Mouse (Mus musculus) liver, postnatal 0 days (tissue): ENCODE measurements around the gene Slc23a2. TPM values are rescaled to one million over a fixed set of nuclear protein-coding genes. Genes with fewer than 3 reads are reported as not detected.

ENCODE experiments used
- ATAC-seq: fragments of 200-750 bp; cut with Nextera tagmentation; 2 replicates; pipeline ENCODE4 v1.8.0; 2017; ENCODE audit warnings: mild to moderate bottlenecking, moderate library complexity
- DNase-seq: peaks from one replicate; pipeline ENCODE4 v3.0.0-alpha.2; 2016
- H3K27ac ChIP-seq: fragments of 300-500 bp; sonication (generic); 2 replicates; pipeline ENCODE4 v1.5.1; 2014; ENCODE audit warnings: antibody characterized with exemption, moderate library complexity, mild to moderate bottlenecking, low read depth
- H3K27me3 ChIP-seq: fragments of 300-500 bp; sonication (generic); 2 replicates; pipeline ENCODE4 v1.6.1; 2014; ENCODE audit warnings: low read length, control low read depth, mixed read lengths; ENCODE audit not compliant: insufficient read depth
- H3K36me3 ChIP-seq: fragments of 300-500 bp; sonication (generic); replicated peaks from 2 replicates; pipeline ENCODE4 v1.6.1; 2014; ENCODE audit warnings: mild to moderate bottlenecking, control low read depth, low read length, moderate library complexity, mixed read lengths; ENCODE audit not compliant: insufficient read depth
- H3K4me1 ChIP-seq: fragments of 300-500 bp; sonication (generic); 2 replicates; pipeline ENCODE4 v1.6.1; 2014; ENCODE audit warnings: antibody characterized with exemption, mild to moderate bottlenecking, control low read depth; ENCODE audit not compliant: insufficient read depth
- H3K4me2 ChIP-seq: fragments of 300-500 bp; sonication (generic); 2 replicates; pipeline ENCODE4 v1.6.1; 2014; ENCODE audit warnings: low read depth, mild to moderate bottlenecking, low read length, moderate library complexity, mixed read lengths
- H3K4me3 ChIP-seq: fragments of 300-500 bp; sonication (generic); 2 replicates; pipeline ENCODE4 v1.5.1; 2014; ENCODE audit warnings: low read depth, low read length
- H3K9ac ChIP-seq: fragments of 300-500 bp; sonication (generic); replicated peaks from 2 replicates; pipeline ENCODE4 v1.6.1; 2014; ENCODE audit warnings: mild to moderate bottlenecking, moderate library complexity
- H3K9me3 ChIP-seq: fragments of 300-500 bp; sonication (generic); 2 replicates; pipeline ENCODE4 v1.6.1; 2016; ENCODE audit warnings: mild to moderate bottlenecking, control low read depth, low read length, mixed read lengths
- CTCF ChIP-seq: sonication (generic); IDR thresholded peaks from 2 replicates; pipeline ENCODE4 v1.5.1; 2016; ENCODE audit warnings: antibody characterized with exemption, low read depth
- EP300 ChIP-seq: IDR thresholded peaks from 2 replicates; pipeline ENCODE4 v1.6.1; 2016; ENCODE audit warnings: antibody characterized with exemption, low read depth, mild to moderate bottlenecking
- WGBS: fragments of 180-500 bp; shearing (Covaris S2); extraction: QIAGEN DNeasy Blood & Tissue Kit; methylation state at CpG from one replicate; pipeline ENCODE4 v1.1.7; 2014; ENCODE audit not compliant: insufficient replicate concordance; 5-methylcytosine and 5-hydroxymethylcytosine counted together
- polyA plus RNA-seq: library from polyadenylated mRNA; unstranded; fragments of >200 nt; fragmentation: Nextera tagmentation; extraction: Ambion mirVana; gene quantifications from 2 replicates; pipeline ENCODE4 v1.2.1, GENCODE M21; 2015

Gene Slc23a2
- polyA plus RNA-seq, 1 experiment from 2014 or later: 9.1 TPM

- H3K4me2 ChIP-seq: no peak overlapping the region
- DNase-seq (no peak), ATAC-seq (no peak; the same call in 1 of the 2 replicates)
- no peaks in the 10 kb centered on the region for H3K27me3 ChIP-seq
- no peak overlapping the region for H3K9ac ChIP-seq
- 75% methylated on average over 11 of the region's 11 CpGs for WGBS
- peaks cover 19% of the 10 kb centered on the region; the same call in 1 of the 2 replicates for H3K36me3 ChIP-seq
- no peak overlapping the region for H3K4me3 ChIP-seq
- no peak overlapping the region for H3K27ac ChIP-seq
- TF ChIP-seq EP300: no peak
- peak; percentile 44 for TF ChIP-seq CTCF
- H3K9me3 ChIP-seq: no peaks in the 10 kb centered on the region
- H3K4me1 ChIP-seq: no peaks in the 10 kb centered on the region
Observed at GRCm38 (mm10) chr2:132064185-132064831, 80.6 kb downstream of the Slc23a2 start.

DNA sequence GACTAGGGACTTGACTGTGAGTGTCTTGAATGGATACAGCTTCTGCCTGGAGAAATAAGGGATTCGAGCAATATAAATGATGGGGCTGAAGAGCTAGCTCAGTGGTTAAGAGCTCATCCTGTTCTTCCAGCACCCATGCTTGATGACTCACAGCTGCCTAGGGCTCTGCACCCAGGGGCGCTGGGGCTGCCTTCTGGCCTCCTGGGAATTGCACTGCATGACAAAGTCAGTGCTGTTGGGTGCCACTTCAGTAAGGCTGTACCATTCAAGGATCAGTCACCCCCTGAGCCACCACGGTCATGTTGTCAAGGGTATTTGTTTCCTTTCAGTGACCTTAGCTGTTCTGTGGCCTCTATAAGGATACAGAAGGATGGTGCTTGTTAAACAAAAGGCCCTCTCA, 81.1 kb downstream of the Slc23a2 start:
- H3K4me2 ChIP-seq: no peak overlapping the region
- H3K9ac ChIP-seq: no peak overlapping the region
- 72% methylated on average over 3 of the region's 3 CpGs for WGBS
- DNase-seq (no peak), ATAC-seq (no peak)
- TF ChIP-seq CTCF: no peak
- TF ChIP-seq EP300: no peak
- no peaks in the 10 kb centered on the region for H3K27me3 ChIP-seq
- no peak overlapping the region for H3K4me3 ChIP-seq
- H3K9me3 ChIP-seq: no peaks in the 10 kb centered on the region
- peaks cover 20% of the 10 kb centered on the region; the same call in 1 of the 2 replicates for H3K36me3 ChIP-seq
- H3K27ac ChIP-seq: no peak overlapping the region
- H3K4me1 ChIP-seq: no peaks in the 10 kb centered on the region

DNA sequence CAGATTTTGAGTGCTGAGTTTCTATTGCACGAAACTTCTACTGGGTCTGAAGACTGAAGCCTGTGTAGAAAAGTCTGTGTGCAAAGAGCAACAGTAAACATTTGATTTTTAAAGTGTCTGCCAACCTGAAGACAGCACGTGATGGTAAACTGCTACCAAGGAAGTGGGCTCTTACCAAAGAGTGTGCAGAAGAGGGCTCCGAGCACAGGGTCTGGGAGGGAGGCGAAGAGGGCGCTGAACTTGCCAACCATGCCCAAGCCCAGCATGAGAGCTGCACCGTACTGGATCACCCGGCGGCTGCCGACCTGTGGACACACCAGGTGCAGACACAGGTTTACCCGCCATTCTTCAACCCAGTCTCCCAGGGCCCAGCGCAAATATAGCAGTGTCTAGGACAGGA, 83.0 kb downstream of the Slc23a2 start:
- ATAC-seq: no peak
- H3K36me3 ChIP-seq: peaks cover 27% of the 10 kb centered on the region
- no peak overlapping the region for H3K4me3 ChIP-seq
- no peaks in the 10 kb centered on the region for H3K9me3 ChIP-seq
- H3K4me2 ChIP-seq: no peak overlapping the region
- DNase-seq: no peak
- H3K27me3 ChIP-seq: no peaks in the 10 kb centered on the region
- no peak overlapping the region for H3K27ac ChIP-seq
- WGBS: 83% methylated on average over 11 of the region's 11 CpGs
- no peaks in the 10 kb centered on the region for H3K4me1 ChIP-seq
- no peak for TF ChIP-seq EP300
- TF ChIP-seq CTCF: no peak
- H3K9ac ChIP-seq: no peak overlapping the region

DNA sequence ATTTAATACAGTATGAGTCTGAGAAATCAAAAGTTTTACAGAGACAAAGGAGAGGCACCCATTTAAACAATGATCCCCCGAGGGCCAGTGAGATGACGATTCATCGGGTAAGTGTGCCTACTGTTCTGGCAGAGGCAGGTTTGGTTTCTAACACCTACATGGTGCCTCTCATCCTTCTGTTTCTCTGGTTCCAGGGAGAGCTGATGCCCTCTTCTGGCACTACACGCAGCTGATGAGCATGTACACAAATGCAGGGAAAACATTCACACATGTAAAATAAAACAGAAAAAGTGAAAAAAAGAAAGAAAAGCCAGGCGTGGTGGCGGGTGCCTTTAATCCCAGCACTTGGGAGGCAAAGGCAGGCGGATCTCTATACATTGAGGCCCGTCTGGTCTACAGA, 85.0 kb downstream of the Slc23a2 start:
- WGBS: 84% methylated on average over 8 of the region's 8 CpGs
- no peak overlapping the region for H3K9ac ChIP-seq
- no peaks in the 10 kb centered on the region for H3K9me3 ChIP-seq
- no peak overlapping the region for H3K4me3 ChIP-seq
- ATAC-seq (no peak), DNase-seq (no peak)
- no peak overlapping the region for H3K27ac ChIP-seq
- H3K4me1 ChIP-seq: no peaks in the 10 kb centered on the region
- H3K27me3 ChIP-seq: no peaks in the 10 kb centered on the region
- TF ChIP-seq EP300 (no peak), CTCF (0 out of 2 replicates have a peak, but pooled peaks have one; percentile 22)
- peaks cover 40% of the 10 kb centered on the region for H3K36me3 ChIP-seq
- no peak overlapping the region for H3K4me2 ChIP-seq

DNA sequence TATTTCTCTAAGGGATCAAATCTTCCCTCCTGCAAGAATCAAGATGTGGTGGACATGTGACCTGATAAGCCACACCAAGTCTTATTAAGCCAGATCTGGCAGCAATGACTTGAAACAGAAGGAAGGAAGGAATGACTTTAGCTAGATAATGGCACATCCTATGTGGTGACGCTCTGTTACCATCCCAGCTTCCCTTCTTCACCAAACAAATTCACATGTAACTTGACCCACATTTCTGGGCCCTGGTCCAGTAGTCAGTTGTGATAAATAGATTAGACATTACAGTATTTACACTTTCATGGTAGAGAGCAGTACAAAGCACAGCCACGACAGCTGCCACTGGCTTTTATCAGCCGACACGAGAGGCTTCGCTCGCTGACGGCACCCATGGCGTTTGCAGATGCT, 89.6 kb downstream of the Slc23a2 start:
- H3K9ac ChIP-seq: no peak overlapping the region
- H3K4me3 ChIP-seq: no peak overlapping the region
- DNase-seq (no peak), ATAC-seq (no peak)
- WGBS: 67% methylated on average over 8 of the region's 8 CpGs
- H3K9me3 ChIP-seq: no peaks in the 10 kb centered on the region
- no peak overlapping the region for H3K4me2 ChIP-seq
- H3K4me1 ChIP-seq: no peaks in the 10 kb centered on the region
- H3K27ac ChIP-seq: no peak overlapping the region
- H3K27me3 ChIP-seq: no peaks in the 10 kb centered on the region
- TF ChIP-seq EP300: no peak
- peaks cover 29% of the 10 kb centered on the region for H3K36me3 ChIP-seq

- ATAC-seq (no peak), DNase-seq (no peak)
- H3K4me3 ChIP-seq: no peak overlapping the region
- H3K27ac ChIP-seq: no peak overlapping the region
- no peaks in the 10 kb centered on the region for H3K9me3 ChIP-seq
- no peak for TF ChIP-seq EP300
- TF ChIP-seq CTCF: no peak
- 46% methylated on average over 4 of the region's 4 CpGs for WGBS
- H3K9ac ChIP-seq: no peak overlapping the region
- no peak overlapping the region for H3K4me2 ChIP-seq
- H3K4me1 ChIP-seq: peaks cover under 1% of the 10 kb centered on the region
- no peaks in the 10 kb centered on the region for H3K27me3 ChIP-seq
- H3K36me3 ChIP-seq: peaks cover 28% of the 10 kb centered on the region
Observed at GRCm38 (mm10) chr2:132053824-132054223, 91.1 kb downstream of the Slc23a2 start.
